Mouse (Mus musculus) neural tube, embryonic 12.5 days (tissue): ENCODE measurements around the gene Gpsm3. TPM values are rescaled to one million over a fixed set of nuclear protein-coding genes. Genes with fewer than 3 reads are reported as not detected.

ENCODE experiments used
- ATAC-seq: fragments of 200-750 bp; cut with Nextera tagmentation; 2 replicates; pipeline ENCODE4 v1.8.0; 2017; ENCODE audit warnings: low read depth, mild to moderate bottlenecking, moderate TSS enrichment, moderate library complexity; ENCODE audit not compliant: low FRiP score
- H3K27ac ChIP-seq: fragments of 300-500 bp; sonication (generic); 2 replicates; pipeline ENCODE4 v1.5.1; 2016
- H3K27me3 ChIP-seq: fragments of 300-500 bp; sonication (generic); replicated peaks from 2 replicates; pipeline ENCODE4 v1.6.1; 2016; ENCODE audit warnings: mild to moderate bottlenecking
- H3K36me3 ChIP-seq: fragments of 300-500 bp; sonication (generic); 2 replicates; pipeline ENCODE4 v1.6.1; 2016; ENCODE audit warnings: mild to moderate bottlenecking
- H3K4me1 ChIP-seq: fragments of 300-500 bp; sonication (generic); 2 replicates; pipeline ENCODE4 v1.6.1; 2016
- H3K4me2 ChIP-seq: fragments of 300-500 bp; sonication (generic); replicated peaks from 2 replicates; pipeline ENCODE4 v1.6.1; 2016; ENCODE audit warnings: mild to moderate bottlenecking
- H3K4me3 ChIP-seq: fragments of 300-500 bp; sonication (generic); 2 replicates; pipeline ENCODE4 v1.5.1; 2016
- H3K9ac ChIP-seq: fragments of 300-500 bp; sonication (generic); 2 replicates; pipeline ENCODE4 v1.6.1; 2016; ENCODE audit warnings: mild to moderate bottlenecking
- H3K9me3 ChIP-seq: fragments of 300-500 bp; sonication (generic); 2 replicates; pipeline ENCODE4 v1.6.1; 2016; ENCODE audit warnings: mild to moderate bottlenecking
- WGBS: fragments of 180-500 bp; shearing (Covaris S2); methylation state at CpG from one replicate; pipeline ENCODE4 v1.1.7; 2016; 5-methylcytosine and 5-hydroxymethylcytosine counted together
- polyA plus RNA-seq: library from polyadenylated mRNA; unstranded; fragments of >200 nt; fragmentation: Nextera tagmentation; extraction: Ambion mirVana; gene quantifications from 2 replicates; pipeline ENCODE4 v1.2.1, GENCODE M21; 2016

Gene Gpsm3
- polyA plus RNA-seq, 1 experiment from 2014 or later, result 4.2 TPM

GRCm38 (mm10) chr17:34639461-34640255 is 50.1 kb downstream of the Gpsm3 start:
- Histone ChIP-seq H3K27ac (no peak overlapping the region), H3K9ac (no peak overlapping the region), H3K4me1 (peaks cover 10% of the 10 kb centered on the region; the same call in 1 of the 2 replicates), H3K4me3 (no peak overlapping the region), H3K4me2 (no peak overlapping the region), H3K27me3 (no peaks in the 10 kb centered on the region), H3K36me3 (no peaks in the 10 kb centered on the region), H3K9me3 (no peaks in the 10 kb centered on the region)
- 83% methylated on average over 7 of the region's 7 CpGs for WGBS
- no peak for ATAC-seq

- H3K4me1 ChIP-seq, result peaks cover 20% of the 10 kb centered on the region
- no peaks in the 10 kb centered on the region for H3K9me3 ChIP-seq
- H3K4me3 ChIP-seq, result no peak overlapping the region
- peak overlapping the region; percentile 60 for H3K27ac ChIP-seq
- 0 out of 2 replicates have a peak, but pooled peaks have one; percentile 39 for ATAC-seq
- H3K27me3 ChIP-seq, result no peaks in the 10 kb centered on the region
- 0 out of 2 replicates have a peak overlapping the region, but pooled peaks have one; percentile 26 for H3K9ac ChIP-seq
- no peaks in the 10 kb centered on the region for H3K36me3 ChIP-seq
- WGBS, result 15% methylated on average over 11 of the region's 11 CpGs
- H3K4me2 ChIP-seq, result peak overlapping the region; percentile 21; the same call in 1 of the 2 replicates
Measured at GRCm38 (mm10) chr17:34640778-34641601, 51.4 kb downstream of the Gpsm3 start.

Other genes with a start within 250 kb of the Gpsm3 start
- gene Btnl2, start 235.0 kb upstream of the Gpsm3 start, polyA plus RNA-seq, result not detected in 2 replicates
- gene Btnl1, start 212.7 kb upstream of the Gpsm3 start, polyA plus RNA-seq, result not detected in 2 replicates
- gene BC051142, start 191.0 kb upstream of the Gpsm3 start, polyA plus RNA-seq, result 1.4 and 1.6 TPM in 2 replicates
- gene Btnl4, start 112.5 kb upstream of the Gpsm3 start, polyA plus RNA-seq, result not detected in 2 replicates
- gene Btnl6, start 72.5 kb upstream of the Gpsm3 start, polyA plus RNA-seq, result not detected in 2 replicates
- 10.2 and 11.6 TPM in 2 replicates for gene Notch4, start 25.5 kb upstream of the Gpsm3 start, polyA plus RNA-seq
- gene Pbx2, start 1.5 kb downstream of the Gpsm3 start, polyA plus RNA-seq, result 17.1 and 18.4 TPM in 2 replicates
- 1.9 and 2.3 TPM in 2 replicates for gene Ager, start 8.1 kb downstream of the Gpsm3 start, polyA plus RNA-seq
- 249 and 263 TPM in 2 replicates for gene Rnf5, start 13.9 kb downstream of the Gpsm3 start, polyA plus RNA-seq
- 81.1 and 97.7 TPM in 2 replicates for gene Agpat1, start 14.5 kb downstream of the Gpsm3 start, polyA plus RNA-seq
- 13.0 and 15.5 TPM in 2 replicates for gene Egfl8, start 26.2 kb downstream of the Gpsm3 start, polyA plus RNA-seq
- gene Ppt2, start 38.7 kb downstream of the Gpsm3 start, polyA plus RNA-seq, result 22.9 and 25.2 TPM in 2 replicates
- gene Prrt1, start 39.7 kb downstream of the Gpsm3 start, polyA plus RNA-seq, result 1.4 and 1.6 TPM in 2 replicates
- 17.4 and 17.5 TPM in 2 replicates for gene Fkbpl, start 55.0 kb downstream of the Gpsm3 start, polyA plus RNA-seq
- gene Atf6b, start 57.3 kb downstream of the Gpsm3 start, polyA plus RNA-seq, result 116 and 120 TPM in 2 replicates
- 0.03 TPM in 2 replicates for gene Tnxb, start 80.7 kb downstream of the Gpsm3 start, polyA plus RNA-seq
- gene C4b, start 154.1 kb downstream of the Gpsm3 start, polyA plus RNA-seq, result not detected in 2 replicates
- gene Cyp21a1, start 214.8 kb downstream of the Gpsm3 start, polyA plus RNA-seq, result not detected in 2 replicates
- gene Stk19, start 247.1 kb downstream of the Gpsm3 start, polyA plus RNA-seq, result 30.8 and 30.9 TPM in 2 replicates
- gene Dxo, start 247.2 kb downstream of the Gpsm3 start, polyA plus RNA-seq, result 64.1 and 66.2 TPM in 2 replicates